Mouse (Mus musculus) olfactory bulb, adult 2 months (tissue): ENCODE data around the gene Sec31a. TPM values are rescaled to one million over a fixed set of nuclear protein-coding genes. Genes with fewer than 3 reads are reported as not detected.

Source experiments
- H3K27ac ChIP-seq: fragments of 200-500 bp; 2 replicates; pipeline ENCODE4 v1.5.1; 2012; ENCODE audit warnings: low read depth, low read length; ENCODE audit not compliant: insufficient read depth
- H3K4me1 ChIP-seq: fragments of 200-500 bp; 2 replicates; pipeline ENCODE4 v1.6.1; 2012; ENCODE audit warnings: low read length; ENCODE audit not compliant: control insufficient read depth, insufficient read depth
- H3K4me3 ChIP-seq: fragments of 200-500 bp; 2 replicates; pipeline ENCODE4 v1.5.1; 2012; ENCODE audit warnings: mild to moderate bottlenecking, low read depth, low read length, moderate library complexity; ENCODE audit not compliant: insufficient read depth
- CTCF ChIP-seq: fragments of 200-500 bp; IDR thresholded peaks from 2 replicates; pipeline ENCODE4 v1.5.1; 2012; ENCODE audit warnings: low read depth, mild to moderate bottlenecking, low read length, moderate library complexity; ENCODE audit not compliant: insufficient read depth
- POLR2A ChIP-seq: fragments of 200-500 bp; IDR thresholded peaks from 2 replicates; pipeline ENCODE4 v1.6.1; 2012; ENCODE audit warnings: mild to moderate bottlenecking, low read depth, low read length, moderate library complexity; ENCODE audit not compliant: insufficient read depth
- WGBS: fragments of 180-500 bp; shearing (Covaris S2); methylation state at CpG from one replicate; pipeline ENCODE4 v1.1.7; 2018; 5-methylcytosine and 5-hydroxymethylcytosine counted together
- polyA plus RNA-seq: library from polyadenylated mRNA; stranded (reverse); fragments of >200 nt; gene quantifications from 2 replicates; pipeline ENCODE4 v1.2.4, GENCODE M21; 2012; ENCODE audit warnings: low replicate concordance; ENCODE audit not compliant: missing spikeins, insufficient read depth, insufficient read length

Sec31a gene
- polyA plus RNA-seq, 1 experiment: not detected

DNA sequence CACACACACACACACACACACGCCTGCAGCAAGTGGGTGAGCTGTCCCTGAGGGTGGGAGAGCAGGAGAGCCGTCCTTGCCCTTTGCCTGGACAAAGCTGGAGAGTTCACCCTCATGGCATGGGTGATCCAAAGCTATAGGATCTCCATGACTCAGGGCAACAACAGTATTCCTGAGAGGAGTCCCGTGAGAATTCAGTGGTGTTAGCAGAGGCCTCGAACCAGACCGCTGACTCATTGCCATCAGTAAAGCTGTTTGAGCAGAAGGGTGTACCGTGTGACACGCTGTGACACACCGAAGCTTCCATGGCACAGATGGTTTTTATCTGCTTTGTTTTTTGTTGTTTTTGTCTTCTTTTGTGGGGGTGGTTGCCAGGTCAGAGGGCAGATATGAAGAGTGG is 84.4 kb downstream of the Sec31a start:
- no peak overlapping the region for H3K27ac ChIP-seq
- 87% methylated on average over 8 of the region's 8 CpGs for WGBS
- H3K4me3 ChIP-seq: no peak overlapping the region
- TF ChIP-seq POLR2A (no peak), CTCF (no peak)
- peaks cover 3% of the 10 kb centered on the region; the same call in 1 of the 2 replicates for H3K4me1 ChIP-seq

DNA sequence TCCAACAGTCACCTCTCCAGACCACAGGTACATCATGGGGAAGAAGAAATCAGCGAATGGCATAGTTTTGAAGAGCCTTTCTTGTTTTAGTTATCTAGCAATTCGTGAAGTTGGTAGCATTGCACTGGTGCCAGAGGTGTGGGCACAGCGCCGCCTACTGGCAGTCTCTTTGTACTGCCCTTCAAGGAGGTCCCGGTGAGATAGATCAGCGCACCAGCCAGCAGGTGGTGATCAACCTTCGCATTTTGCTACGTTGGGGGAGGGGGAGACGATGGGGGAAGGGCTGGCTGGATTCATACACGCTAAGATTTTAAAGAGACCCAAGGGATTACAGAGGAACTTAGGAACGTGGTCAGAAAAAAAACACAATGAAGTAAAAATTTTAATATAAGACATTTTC is 94.0 kb downstream of the Sec31a start:
- no peak overlapping the region for H3K27ac ChIP-seq
- TF ChIP-seq CTCF (peak; percentile 96), POLR2A (no peak)
- H3K4me3 ChIP-seq: no peak overlapping the region
- under 1% methylated on average over 11 of the region's 11 CpGs for WGBS
- H3K4me1 ChIP-seq: no peaks in the 10 kb centered on the region

- TF ChIP-seq CTCF: no peak
- no peak for TF ChIP-seq POLR2A
- 73% methylated on average over 7 of the region's 7 CpGs for WGBS
These were observed 98.2 kb downstream of the Sec31a start for GRCm38 (mm10) chr5:100317842-100318241.

DNA sequence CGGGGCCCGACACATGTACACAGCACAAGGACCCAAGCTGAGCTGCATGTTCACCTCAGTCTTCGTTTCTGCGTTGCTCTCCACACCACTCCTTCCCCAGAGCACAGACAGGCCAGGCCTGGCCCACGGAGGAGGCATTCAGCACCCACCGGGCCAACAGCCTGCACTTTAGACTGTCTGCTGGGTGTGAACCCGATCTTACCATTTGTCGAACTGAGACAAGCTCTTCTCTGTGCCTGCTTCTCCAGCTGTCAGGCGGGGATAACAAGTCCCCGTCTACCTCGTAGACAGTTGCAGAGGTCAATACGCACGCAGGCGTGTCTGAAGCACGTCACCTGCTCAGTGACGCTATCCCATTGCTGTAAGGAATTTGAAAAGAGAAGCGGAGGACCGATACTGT is 99.0 kb downstream of the Sec31a start:
- WGBS: 93% methylated on average over 18 of the region's 18 CpGs
- TF ChIP-seq CTCF (no peak), POLR2A (no peak)
- H3K4me1 ChIP-seq: no peaks in the 10 kb centered on the region
- H3K27ac ChIP-seq: no peak overlapping the region
- H3K4me3 ChIP-seq: no peak overlapping the region

More at GRCm38 (mm10) chr5:100317842-100318241, 98.2 kb downstream of the Sec31a start:
- Histone ChIP-seq H3K4me1 (no peaks in the 10 kb centered on the region), H3K4me3 (no peak overlapping the region), H3K27ac (no peak overlapping the region)

DNA sequence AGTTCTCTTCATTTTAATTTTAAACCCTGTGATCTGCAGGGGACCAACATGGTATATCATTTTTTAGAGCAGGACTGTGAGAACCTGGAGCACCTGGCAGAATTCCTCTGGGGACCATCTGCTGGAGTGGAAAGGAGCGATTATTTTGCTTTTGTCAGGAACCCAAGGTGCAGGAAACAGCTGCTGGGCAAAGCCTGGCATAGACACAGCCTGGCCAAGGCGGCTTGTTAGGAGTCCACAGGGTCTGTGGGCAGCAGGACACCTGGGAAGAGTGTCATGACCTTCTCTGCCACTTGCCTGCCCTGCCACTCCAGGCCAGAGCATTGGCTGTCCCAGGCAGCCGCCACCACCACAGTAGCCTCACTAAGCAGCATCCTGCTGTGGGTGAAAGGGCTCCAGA is 100.4 kb downstream of the Sec31a start:
- TF ChIP-seq POLR2A: no peak
- TF ChIP-seq CTCF: no peak
- H3K4me3 ChIP-seq: no peak overlapping the region
- 70% methylated on average over 3 of the region's 3 CpGs for WGBS
- no peaks in the 10 kb centered on the region for H3K4me1 ChIP-seq
- H3K27ac ChIP-seq: no peak overlapping the region

DNA sequence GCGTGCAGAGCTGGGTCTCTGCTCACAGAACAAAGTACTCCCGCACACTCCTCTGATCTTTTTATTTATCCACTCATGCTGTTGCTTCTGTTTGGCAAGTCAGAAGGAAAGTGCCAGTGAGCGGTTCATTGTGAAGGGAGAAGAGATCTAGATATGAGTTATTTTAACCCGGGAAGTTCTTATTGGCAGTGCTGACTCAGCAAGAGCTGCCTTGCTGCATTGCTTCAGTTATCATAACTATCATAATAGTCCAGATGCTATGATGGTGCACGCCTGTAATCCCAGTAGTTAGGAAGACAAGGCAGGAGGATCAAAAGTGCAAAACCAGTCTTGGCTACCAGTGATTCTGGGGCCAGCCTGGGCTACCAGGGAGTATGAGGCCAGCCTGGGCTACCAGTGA is 103.6 kb downstream of the Sec31a start:
- H3K4me3 ChIP-seq: no peak overlapping the region
- TF ChIP-seq POLR2A (no peak), CTCF (no peak)
- no peaks in the 10 kb centered on the region for H3K4me1 ChIP-seq
- no peak overlapping the region for H3K27ac ChIP-seq
- WGBS: 85% methylated on average over 5 of the region's 5 CpGs

Other genes starting within 250 kb of the Sec31a start
- gene Lin54, start 84.4 kb upstream of the Sec31a start, polyA plus RNA-seq: not detected in 2 replicates
- gene Cops4, start 102.1 kb upstream of the Sec31a start, polyA plus RNA-seq: 234 TPM in 1 of 2 replicates, not detected in the other
- gene Plac8, start 156.0 kb upstream of the Sec31a start, polyA plus RNA-seq: not detected in 2 replicates